Mouse (Mus musculus) liver, embryonic 11.5 days (tissue): ENCODE data around the gene Wdfy1. TPM values are rescaled to one million over a fixed set of nuclear protein-coding genes. Genes with fewer than 3 reads are reported as not detected.
A peak's percentile ranks its signal among the peaks of the same experiment; 100 is the strongest.

Experiments used
- ATAC-seq: fragments of 200-750 bp; cut with Nextera tagmentation; replicated peaks from 2 replicates; pipeline ENCODE4 v1.8.0; 2017; ENCODE audit warnings: moderate number of reproducible peaks, mild to moderate bottlenecking, moderate TSS enrichment, moderate library complexity; ENCODE audit not compliant: low FRiP score
- DNase-seq: peaks from one replicate; pipeline ENCODE4 v3.0.0-alpha.2; 2017; ENCODE audit warnings: low spot score
- H3K27ac ChIP-seq: fragments of 300-500 bp; sonication (generic); 2 replicates; pipeline ENCODE4 v1.5.1; 2014; ENCODE audit warnings: mild to moderate bottlenecking, low read depth, low read length, control low read depth
- H3K27me3 ChIP-seq: fragments of 300-500 bp; sonication (generic); replicated peaks from 2 replicates; pipeline ENCODE4 v1.6.1; 2014; ENCODE audit warnings: low read length, mixed read lengths; ENCODE audit not compliant: control insufficient read depth, insufficient read depth
- H3K36me3 ChIP-seq: fragments of 300-500 bp; sonication (generic); 2 replicates; pipeline ENCODE4 v1.6.1; 2014; ENCODE audit warnings: mild to moderate bottlenecking, low read length, moderate library complexity, mixed read lengths; ENCODE audit not compliant: control insufficient read depth, insufficient read depth
- H3K4me1 ChIP-seq: fragments of 300-500 bp; sonication (generic); replicated peaks from 2 replicates; pipeline ENCODE4 v1.6.1; 2014; ENCODE audit warnings: low read length, mixed read lengths; ENCODE audit not compliant: control insufficient read depth, insufficient read depth
- H3K4me2 ChIP-seq: fragments of 300-500 bp; sonication (generic); 2 replicates; pipeline ENCODE4 v1.6.1; 2014; ENCODE audit warnings: mild to moderate bottlenecking, control low read depth, moderate library complexity
- H3K4me3 ChIP-seq: fragments of 300-500 bp; sonication (generic); 2 replicates; pipeline ENCODE4 v1.5.1; 2014; ENCODE audit warnings: low read depth, low read length, control low read depth
- H3K9ac ChIP-seq: fragments of 300-500 bp; sonication (generic); 2 replicates; pipeline ENCODE4 v1.6.1; 2014; ENCODE audit warnings: low read depth, low read length, control low read depth
- H3K9me3 ChIP-seq: fragments of 300-500 bp; sonication (generic); 2 replicates; pipeline ENCODE4 v1.6.1; 2016; ENCODE audit warnings: low read length, inconsistent platforms, mixed read lengths; ENCODE audit not compliant: control insufficient read depth
- WGBS: fragments of 180-500 bp; shearing (Covaris S2); extraction: QIAGEN DNeasy Blood & Tissue Kit; methylation state at CpG from one replicate; pipeline ENCODE4 v1.1.7; 2014; 5-methylcytosine and 5-hydroxymethylcytosine counted together
- polyA plus RNA-seq: library from polyadenylated mRNA; unstranded; fragments of >200 nt; fragmentation: Nextera tagmentation; extraction: Ambion mirVana; gene quantifications from 2 replicates; pipeline ENCODE4 v1.2.1, GENCODE M21; 2014

Wdfy1 gene
- polyA plus RNA-seq, 1 experiment from 2014 or later = 28.2 TPM

- Histone ChIP-seq H3K4me3 (no peak overlapping the region), H3K36me3 (no peaks in the 10 kb centered on the region), H3K4me2 (no peak overlapping the region), H3K27me3 (no peaks in the 10 kb centered on the region), H3K27ac (no peak overlapping the region), H3K4me1 (no peaks in the 10 kb centered on the region), H3K9ac (no peak overlapping the region), H3K9me3 (no peaks in the 10 kb centered on the region)
- ATAC-seq (no peak), DNase-seq (no peak)
- 90% methylated on average over 7 of the region's 7 CpGs for WGBS
Observed at GRCm38 (mm10) chr1:79742949-79743348, 33.0 kb downstream of the Wdfy1 start.

GRCm38 (mm10) chr1:79741002-79741401, 34.9 kb downstream of the Wdfy1 start:
- Histone ChIP-seq H3K27ac (no peak overlapping the region), H3K9ac (no peak overlapping the region), H3K4me3 (no peak overlapping the region), H3K36me3 (no peaks in the 10 kb centered on the region), H3K27me3 (no peaks in the 10 kb centered on the region), H3K9me3 (no peaks in the 10 kb centered on the region), H3K4me2 (no peak overlapping the region), H3K4me1 (no peaks in the 10 kb centered on the region)
- ATAC-seq = peak; percentile 56; the same call in 1 of the 2 replicates
- WGBS = 67% methylated on average over 4 of the region's 4 CpGs
- DNase-seq = no peak

GRCm38 (mm10) chr1:79739726-79740125, 36.2 kb downstream of the Wdfy1 start:
- H3K4me1 ChIP-seq = no peaks in the 10 kb centered on the region
- no peaks in the 10 kb centered on the region for H3K27me3 ChIP-seq
- H3K4me2 ChIP-seq = no peak overlapping the region
- ATAC-seq (no peak), DNase-seq (no peak)
- H3K9me3 ChIP-seq = no peaks in the 10 kb centered on the region
- no peak overlapping the region for H3K27ac ChIP-seq
- no peak overlapping the region for H3K4me3 ChIP-seq
- H3K9ac ChIP-seq = no peak overlapping the region
- H3K36me3 ChIP-seq = no peaks in the 10 kb centered on the region
- WGBS = 92% methylated on average over 2 of the region's 2 CpGs

GRCm38 (mm10) chr1:79736408-79736807, 39.5 kb downstream of the Wdfy1 start:
- H3K4me3 ChIP-seq = no peak overlapping the region
- H3K27me3 ChIP-seq = no peaks in the 10 kb centered on the region
- no peak for ATAC-seq
- WGBS = 90% methylated on average over 3 of the region's 3 CpGs
- DNase-seq = no peak
- no peaks in the 10 kb centered on the region for H3K4me1 ChIP-seq
- no peak overlapping the region for H3K9ac ChIP-seq
- no peak overlapping the region for H3K4me2 ChIP-seq
- no peak overlapping the region for H3K27ac ChIP-seq
- H3K36me3 ChIP-seq = no peaks in the 10 kb centered on the region
- H3K9me3 ChIP-seq = no peaks in the 10 kb centered on the region

- H3K4me3 ChIP-seq = no peak overlapping the region
- H3K4me2 ChIP-seq = no peak overlapping the region
- no peak overlapping the region for H3K9ac ChIP-seq
- H3K4me1 ChIP-seq = no peaks in the 10 kb centered on the region
- H3K27ac ChIP-seq = no peak overlapping the region
- 79% methylated on average over 5 of the region's 5 CpGs for WGBS
- ATAC-seq (no peak), DNase-seq (no peak)
- no peaks in the 10 kb centered on the region for H3K36me3 ChIP-seq
- H3K27me3 ChIP-seq = no peaks in the 10 kb centered on the region
- no peaks in the 10 kb centered on the region for H3K9me3 ChIP-seq
Observed at GRCm38 (mm10) chr1:79734794-79735193, 41.1 kb downstream of the Wdfy1 start.

- Histone ChIP-seq H3K27me3 (no peaks in the 10 kb centered on the region), H3K4me1 (no peaks in the 10 kb centered on the region), H3K27ac (no peak overlapping the region), H3K9ac (no peak overlapping the region), H3K36me3 (peaks cover 3% of the 10 kb centered on the region), H3K4me2 (no peak overlapping the region), H3K4me3 (no peak overlapping the region), H3K9me3 (no peaks in the 10 kb centered on the region)
- DNase-seq (no peak), ATAC-seq (no peak)
- 90% methylated on average over 13 of the region's 13 CpGs for WGBS
Observed at GRCm38 (mm10) chr1:79714152-79714923, 61.6 kb downstream of the Wdfy1 start.

- H3K27ac ChIP-seq = no peak overlapping the region
- no peaks in the 10 kb centered on the region for H3K9me3 ChIP-seq
- DNase-seq = no peak
- peaks cover 3% of the 10 kb centered on the region for H3K36me3 ChIP-seq
- no peak overlapping the region for H3K4me3 ChIP-seq
- no peaks in the 10 kb centered on the region for H3K27me3 ChIP-seq
- no peak overlapping the region for H3K9ac ChIP-seq
- no peaks in the 10 kb centered on the region for H3K4me1 ChIP-seq
- no peak for ATAC-seq
- no peak overlapping the region for H3K4me2 ChIP-seq
- WGBS = 85% methylated on average over 5 of the region's 5 CpGs
Observed at GRCm38 (mm10) chr1:79713081-79713480, 62.9 kb downstream of the Wdfy1 start.

GRCm38 (mm10) chr1:79711147-79712126, 64.5 kb downstream of the Wdfy1 start:
- DNase-seq = no peak
- no peak overlapping the region for H3K27ac ChIP-seq

More at GRCm38 (mm10) chr1:79711147-79712126, 64.5 kb downstream of the Wdfy1 start:
- Histone ChIP-seq H3K4me3 (no peak overlapping the region), H3K9me3 (no peaks in the 10 kb centered on the region), H3K36me3 (peaks cover 5% of the 10 kb centered on the region), H3K4me1 (no peaks in the 10 kb centered on the region), H3K9ac (no peak overlapping the region), H3K27me3 (no peaks in the 10 kb centered on the region), H3K4me2 (no peak overlapping the region)
- WGBS = 61% methylated on average over 18 of the region's 18 CpGs
- no peak for ATAC-seq
